Mouse (Mus musculus) embryonic facial prominence, embryonic 15.5 days (tissue): ENCODE results near the gene Ckm. TPM values are rescaled to one million over a fixed set of nuclear protein-coding genes. Genes with fewer than 3 reads are reported as not detected.

Experiments used
- ATAC-seq: fragments of 200-750 bp; cut with Nextera tagmentation; 2 replicates; pipeline ENCODE4 v1.8.0; 2017; ENCODE audit warnings: low read depth, moderate TSS enrichment; ENCODE audit not compliant: insufficient number of reproducible peaks, low FRiP score, low TSS enrichment
- H3K27ac ChIP-seq: fragments of 300-500 bp; sonication (generic); replicated peaks from 2 replicates; pipeline ENCODE4 v1.5.1; 2015; ENCODE audit warnings: mild to moderate bottlenecking, inconsistent platforms
- H3K27me3 ChIP-seq: fragments of 300-500 bp; sonication (generic); 2 replicates; pipeline ENCODE4 v1.6.1; 2015; ENCODE audit warnings: inconsistent platforms
- H3K36me3 ChIP-seq: fragments of 300-500 bp; sonication (generic); 2 replicates; pipeline ENCODE4 v1.6.1; 2015; ENCODE audit warnings: mild to moderate bottlenecking, inconsistent platforms
- H3K4me1 ChIP-seq: fragments of 300-500 bp; sonication (generic); 2 replicates; pipeline ENCODE4 v1.6.1; 2015; ENCODE audit warnings: inconsistent platforms
- H3K4me2 ChIP-seq: fragments of 300-500 bp; sonication (generic); replicated peaks from 2 replicates; pipeline ENCODE4 v1.6.1; 2015; ENCODE audit warnings: mild to moderate bottlenecking, inconsistent platforms
- H3K4me3 ChIP-seq: fragments of 300-500 bp; sonication (generic); replicated peaks from 2 replicates; pipeline ENCODE4 v1.5.1; 2015; ENCODE audit warnings: mild to moderate bottlenecking, inconsistent platforms
- H3K9ac ChIP-seq: fragments of 300-500 bp; sonication (generic); 2 replicates; pipeline ENCODE4 v1.6.1; 2015; ENCODE audit warnings: inconsistent platforms
- H3K9me3 ChIP-seq: fragments of 300-500 bp; sonication (generic); replicated peaks from 2 replicates; pipeline ENCODE4 v1.6.1; 2016; ENCODE audit warnings: inconsistent platforms
- WGBS: fragments of 180-500 bp; shearing (Covaris S2); methylation state at CpG from one replicate; pipeline ENCODE4 v1.1.7; 2015; 5-methylcytosine and 5-hydroxymethylcytosine counted together
- microRNA counts: library from miRNA; unstranded; fragments of <30 nt; microRNA quantifications from one replicate; lab custom pipeline; 2016
- microRNA-seq: library from miRNA; unstranded; fragments of <30 nt; microRNA quantifications from one replicate; pipeline ENCODE4, GENCODE M21; 2016; ENCODE audit warnings: borderline number of aligned reads
- polyA plus RNA-seq: library from polyadenylated mRNA; unstranded; fragments of >200 nt; fragmentation: Nextera tagmentation; extraction: Ambion mirVana; gene quantifications from 2 replicates; pipeline ENCODE4 v1.2.1, GENCODE M21; 2015

Ckm gene
- polyA plus RNA-seq, 1 experiment from 2014 or later: 118 TPM

- peaks cover 51% of the 10 kb centered on the region for H3K27me3 ChIP-seq
- WGBS: 37% methylated on average over 6 of the region's 6 CpGs
- ATAC-seq: no peak
Measured at GRCm38 (mm10) chr7:19467638-19468037, 63.1 kb downstream of the Ckm start.

GRCm38 (mm10) chr7:19468279-19468678, 63.7 kb downstream of the Ckm start:
- Histone ChIP-seq H3K9me3 (no peaks in the 10 kb centered on the region), H3K4me2 (no peak overlapping the region), H3K27me3 (peaks cover 58% of the 10 kb centered on the region), H3K4me1 (peaks cover 22% of the 10 kb centered on the region), H3K9ac (no peak overlapping the region), H3K4me3 (no peak overlapping the region), H3K27ac (no peak overlapping the region), H3K36me3 (no peaks in the 10 kb centered on the region)
- 56% methylated on average over 12 of the region's 12 CpGs for WGBS
- ATAC-seq: no peak

More at GRCm38 (mm10) chr7:19467638-19468037, 63.1 kb downstream of the Ckm start:
- no peak overlapping the region for H3K27ac ChIP-seq
- H3K36me3 ChIP-seq: no peaks in the 10 kb centered on the region
- no peak overlapping the region for H3K4me3 ChIP-seq
- no peaks in the 10 kb centered on the region for H3K9me3 ChIP-seq
- H3K9ac ChIP-seq: no peak overlapping the region
- H3K4me2 ChIP-seq: no peak overlapping the region
- H3K4me1 ChIP-seq: peaks cover 23% of the 10 kb centered on the region

GRCm38 (mm10) chr7:19469404-19469803, 64.8 kb downstream of the Ckm start:
- Histone ChIP-seq H3K9ac (no peak overlapping the region), H3K27ac (no peak overlapping the region), H3K4me1 (peaks cover 25% of the 10 kb centered on the region), H3K9me3 (no peaks in the 10 kb centered on the region), H3K4me2 (no peak overlapping the region), H3K4me3 (no peak overlapping the region), H3K27me3 (peaks cover 60% of the 10 kb centered on the region), H3K36me3 (no peaks in the 10 kb centered on the region)
- 19% methylated on average over 23 of the region's 23 CpGs for WGBS
- no peak for ATAC-seq

- Histone ChIP-seq H3K9me3 (no peaks in the 10 kb centered on the region), H3K4me1 (peaks cover 17% of the 10 kb centered on the region), H3K4me3 (no peak overlapping the region), H3K9ac (no peak overlapping the region), H3K27ac (no peak overlapping the region), H3K4me2 (no peak overlapping the region), H3K27me3 (peaks cover 63% of the 10 kb centered on the region), H3K36me3 (no peaks in the 10 kb centered on the region)
- WGBS: 19% methylated on average over 14 of the region's 14 CpGs
- ATAC-seq: no peak
Measured at GRCm38 (mm10) chr7:19470308-19470707, 65.7 kb downstream of the Ckm start.

GRCm38 (mm10) chr7:19472403-19472802, 67.8 kb downstream of the Ckm start:
- Histone ChIP-seq H3K4me3 (no peak overlapping the region), H3K9me3 (no peaks in the 10 kb centered on the region), H3K36me3 (no peaks in the 10 kb centered on the region), H3K27ac (no peak overlapping the region), H3K4me1 (peaks cover 21% of the 10 kb centered on the region), H3K9ac (no peak overlapping the region), H3K27me3 (peaks cover 58% of the 10 kb centered on the region), H3K4me2 (no peak overlapping the region)
- WGBS: 31% methylated on average over 4 of the region's 4 CpGs
- ATAC-seq: no peak; the same call in 1 of the 2 replicates

MicroRNA genes within 50 kb of the gene (microRNA counts, 519-probe panel; counts per million panel counts)
- not detected for microRNA mmu-miR-343 (lab: Ali Mortazavi, UCI)

Small RNAs within 50 kb of the gene (microRNA-seq; reads per million reads assigned to microRNA genes)
- gene Mir343: not detected

Other genes with a start within 250 kb of the Ckm start
- gene Gipr, start 238.6 kb upstream of the Ckm start, polyA plus RNA-seq: 0.68 and 1.1 TPM in 2 replicates
- gene Eml2, start 228.4 kb upstream of the Ckm start, polyA plus RNA-seq: 10.4 and 12.8 TPM in 2 replicates
- 1.7 and 1.9 TPM in 2 replicates for gene Gpr4, start 192.2 kb upstream of the Ckm start, polyA plus RNA-seq
- gene Opa3, start 176.4 kb upstream of the Ckm start, polyA plus RNA-seq: 30.8 and 32.5 TPM in 2 replicates
- 85.2 TPM in 2 replicates for gene Vasp, start 133.0 kb upstream of the Ckm start, polyA plus RNA-seq
- 0.14 and 0.41 TPM in 2 replicates for gene Ppm1n, start 124.7 kb upstream of the Ckm start, polyA plus RNA-seq
- gene Rtn2, start 122.2 kb upstream of the Ckm start, polyA plus RNA-seq: 39.2 and 41.9 TPM in 2 replicates
- gene Fosb, start 94.7 kb upstream of the Ckm start, polyA plus RNA-seq: 0.21 and 0.69 TPM in 2 replicates
- gene Ercc1, start 60.0 kb upstream of the Ckm start, polyA plus RNA-seq: 83.0 and 85.5 TPM in 2 replicates
- 30.4 and 32.0 TPM in 2 replicates for gene Cd3eap, start 45.3 kb upstream of the Ckm start, polyA plus RNA-seq
- 17.2 and 22.7 TPM in 2 replicates for gene Ppp1r13l, start 45.0 kb upstream of the Ckm start, polyA plus RNA-seq
- gene Ercc2, start 22.8 kb upstream of the Ckm start, polyA plus RNA-seq: 16.9 and 18.3 TPM in 2 replicates
- gene Klc3, start 672 bp upstream of the Ckm start, polyA plus RNA-seq: 41.8 and 43.1 TPM in 2 replicates
- gene Mark4, start 54.0 kb downstream of the Ckm start, polyA plus RNA-seq: 11.8 and 14.4 TPM in 2 replicates
- gene Exoc3l2, start 58.6 kb downstream of the Ckm start, polyA plus RNA-seq: 1.2 and 1.4 TPM in 2 replicates
- 2.4 and 2.8 TPM in 2 replicates for gene Bloc1s3, start 103.6 kb downstream of the Ckm start, polyA plus RNA-seq
- gene Trappc6a, start 103.6 kb downstream of the Ckm start, polyA plus RNA-seq: 89.5 and 101 TPM in 2 replicates
- gene Nkpd1, start 113.1 kb downstream of the Ckm start, polyA plus RNA-seq: 3.1 and 3.3 TPM in 2 replicates
- 31.4 and 36.0 TPM in 2 replicates for gene Ppp1r37, start 158.3 kb downstream of the Ckm start, polyA plus RNA-seq
- gene Zfp296, start 172.5 kb downstream of the Ckm start, polyA plus RNA-seq: 1.5 and 2.2 TPM in 2 replicates
- 149 and 162 TPM in 2 replicates for gene Gemin7, start 172.8 kb downstream of the Ckm start, polyA plus RNA-seq
- 58.3 and 66.1 TPM in 2 replicates for gene Clasrp, start 199.7 kb downstream of the Ckm start, polyA plus RNA-seq
- gene Relb, start 224.7 kb downstream of the Ckm start, polyA plus RNA-seq: 14.0 and 15.8 TPM in 2 replicates